Mouse (Mus musculus): ENCODE measurements around the gene D16Ertd472e.

GRCm38 (mm10) chr16:78537322-78537721, 39.2 kb downstream of the D16Ertd472e start:
- TF ChIP-seq POLR2A (IDR thresholded peaks at IDR 0.05; ENCODE audit: control insufficient read depth, low read depth, low read length) (no peak), CTCF (IDR thresholded peaks at IDR 0.05; ENCODE audit: control insufficient read depth, insufficient read depth, insufficient replicate concordance, low read depth, low read length) (no peak)
